Mouse (Mus musculus): ENCODE measurements around the gene Rnaseh2b.

DNA sequence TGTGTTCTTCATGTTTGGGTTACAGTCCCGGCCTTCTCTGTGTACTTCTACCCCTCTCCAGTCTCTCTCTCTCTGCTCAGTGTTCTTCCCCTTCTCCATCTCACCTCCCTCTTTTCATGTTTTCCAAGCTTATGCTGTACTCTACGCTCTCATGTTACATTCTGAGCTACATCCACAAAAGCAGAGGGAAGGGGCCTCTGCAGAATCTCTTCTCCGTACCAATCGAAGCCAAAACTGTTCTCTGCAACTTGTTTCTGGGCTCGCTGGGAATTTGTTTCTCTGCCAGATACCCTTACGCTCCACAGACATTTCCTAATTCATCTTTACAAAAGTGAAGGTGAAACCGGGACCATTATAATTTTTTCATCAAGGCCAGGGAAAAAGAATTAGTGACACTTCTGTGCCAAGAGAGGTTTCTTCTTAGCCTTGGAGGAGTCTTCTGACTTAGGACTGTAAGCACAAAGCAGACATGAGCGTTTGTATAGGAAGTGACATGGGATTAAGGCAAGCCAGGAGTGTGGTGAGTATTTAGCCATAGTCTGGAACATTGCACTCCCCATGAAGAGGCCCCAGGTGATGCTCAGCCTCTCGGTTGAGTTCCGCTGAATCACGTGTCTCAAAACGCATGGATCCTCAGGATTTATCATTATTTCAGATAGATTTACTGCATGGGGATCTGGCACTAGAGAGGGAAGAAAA lies 21.5 kb upstream of the Rnaseh2b start:
- TF ChIP-seq CTCF (IDR thresholded peaks at IDR 0.05; ENCODE audit: insufficient read depth, low read depth, low read length) (no peak), POLR2A (IDR thresholded peaks at IDR 0.05; ENCODE audit: insufficient read depth, low read depth, low read length) (no peak)
